Mouse (Mus musculus): ENCODE measurements around the gene Rapgef4.

DNA sequence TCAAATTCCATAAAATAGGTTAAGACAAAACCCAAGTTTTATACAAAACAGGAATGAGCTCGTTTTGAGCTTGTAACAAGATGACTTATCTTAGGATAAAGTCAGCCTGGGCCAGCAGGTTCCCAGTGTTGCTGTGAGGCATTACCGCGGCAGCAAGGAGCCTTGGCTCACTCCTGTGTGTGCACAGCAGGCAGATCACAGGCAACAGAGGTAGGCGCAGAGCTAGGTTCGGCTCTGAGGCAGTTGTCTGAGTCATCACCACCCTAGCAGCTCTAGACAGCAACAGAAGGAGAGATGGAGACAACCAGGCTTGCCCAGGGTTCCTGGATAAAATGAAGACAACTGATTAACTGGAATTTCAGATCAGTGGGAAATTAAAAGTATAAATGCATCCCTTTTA is 35.0 kb downstream of the Rapgef4 start:
- TF ChIP-seq CTCF (IDR thresholded peaks at IDR 0.05) (no peak), EP300 (IDR thresholded peaks at IDR 0.05) (no peak)

Data from lung, postnatal 0 days (tissue).